Mouse (Mus musculus): ENCODE measurements around the gene Chid1. TPM values are rescaled to one million over a fixed set of nuclear protein-coding genes. Genes with fewer than 3 reads are reported as not detected.

Gene Chid1
- total RNA-seq, 2 experiments from 2014 or later = 54.5 to 59.0 TPM

- DNase-seq (ENCODE audit: low spot score in 2 of 2) = no peak
Observed at GRCm38 (mm10) chr7:141510196-141510595, 29.5 kb downstream of the Chid1 start.

- no peak for DNase-seq (ENCODE audit: low spot score in 2 of 2)
Observed at GRCm38 (mm10) chr7:141508160-141508559, 31.5 kb downstream of the Chid1 start.

- no peak for DNase-seq (ENCODE audit: low spot score in 2 of 2)
Observed at GRCm38 (mm10) chr7:141506278-141506677, 33.4 kb downstream of the Chid1 start.

- no peak for DNase-seq (ENCODE audit: low spot score in 2 of 2)
Observed at GRCm38 (mm10) chr7:141502556-141502905, 37.1 kb downstream of the Chid1 start.

- DNase-seq (ENCODE audit: low spot score in 2 of 2) = peak in 1 of 2 experiments; percentile 23
Observed at GRCm38 (mm10) chr7:141501820-141502555, 37.7 kb downstream of the Chid1 start.

GRCm38 (mm10) chr7:141497600-141497999, 42.1 kb downstream of the Chid1 start:
- no peak for DNase-seq (ENCODE audit: low spot score in 2 of 2)

- DNase-seq (ENCODE audit: low spot score in 2 of 2) = no peak
Observed at GRCm38 (mm10) chr7:141495940-141496339, 43.7 kb downstream of the Chid1 start.

GRCm38 (mm10) chr7:141495379-141495778, 44.3 kb downstream of the Chid1 start:
- no peak for DNase-seq (ENCODE audit: low spot score in 2 of 2)

- DNase-seq (ENCODE audit: low spot score in 2 of 2) = no peak
Observed at GRCm38 (mm10) chr7:141493729-141494128, 45.9 kb downstream of the Chid1 start.

- DNase-seq (ENCODE audit: low spot score in 2 of 2) = no peak
Observed at GRCm38 (mm10) chr7:141492738-141493137, 46.9 kb downstream of the Chid1 start.

- no peak for DNase-seq (ENCODE audit: low spot score in 2 of 2)
Observed at GRCm38 (mm10) chr7:141491151-141491550, 48.5 kb downstream of the Chid1 start.

GRCm38 (mm10) chr7:141487141-141487540, 52.5 kb downstream of the Chid1 start:
- no peak for DNase-seq (ENCODE audit: low spot score in 2 of 2)

- DNase-seq (ENCODE audit: low spot score in 2 of 2) = no peak
Observed at GRCm38 (mm10) chr7:141486239-141486638, 53.4 kb downstream of the Chid1 start.

- no peak for DNase-seq (ENCODE audit: low spot score in 2 of 2)
Observed at GRCm38 (mm10) chr7:141485606-141486005, 54.1 kb downstream of the Chid1 start.

GRCm38 (mm10) chr7:141485186-141485585, 54.5 kb downstream of the Chid1 start:
- no peak for DNase-seq (ENCODE audit: low spot score in 2 of 2)

GRCm38 (mm10) chr7:141484186-141485120, 55.2 kb downstream of the Chid1 start:
- DNase-seq (ENCODE audit: low spot score in 2 of 2) = no peak

- DNase-seq (ENCODE audit: low spot score in 2 of 2) = no peak
Observed at GRCm38 (mm10) chr7:141483114-141483653, 56.5 kb downstream of the Chid1 start.

GRCm38 (mm10) chr7:141482531-141483024, 57.1 kb downstream of the Chid1 start:
- DNase-seq (ENCODE audit: low spot score in 2 of 2) = no peak

- peak in 1 of 2 experiments; percentile 48 for DNase-seq (ENCODE audit: low spot score in 2 of 2)
Observed at GRCm38 (mm10) chr7:141481498-141482401, 57.9 kb downstream of the Chid1 start.

GRCm38 (mm10) chr7:141480842-141481497, 58.7 kb downstream of the Chid1 start:
- DNase-seq (ENCODE audit: low spot score in 2 of 2) = peak in 1 of 2 experiments; percentile 56
